Mouse (Mus musculus) bone marrow macrophage, adult 2 months (primary cell): ENCODE measurements around the gene Retreg2.

Experiments
- CTCF ChIP-seq: IDR thresholded peaks from 2 replicates; pipeline ENCODE4 v1.5.1; 2012; ENCODE audit warnings: low read depth, mild to moderate bottlenecking, low read length, moderate library complexity
- POLR2A ChIP-seq: IDR thresholded peaks from 2 replicates; pipeline ENCODE4 v1.6.1; 2012; ENCODE audit warnings: mild to moderate bottlenecking, low read depth, low read length, borderline replicate concordance

GRCm38 (mm10) chr1:75133421-75134207 lies 9.0 kb upstream of the Retreg2 start, which contains the start of gene Slc23a3:
- TF ChIP-seq CTCF (no peak), POLR2A (no peak)
